In genomic region chr13:42826602-42827001, GRCm38 (mm10) we compare ENCODE assay signal across 9 mouse cellular contexts.
DNase-seq lines count a peak whose midpoint lies in the region; ATAC-seq and TF ChIP-seq lines count a peak whose summit lies in the region.
"Had no signal": no experiment of that assay in that cellular context is flagged by ENCODE, and none has a peak within 500 bp of the region (broad histone marks: within the 10 kb centered on the region; RNA-seq: fewer than 3 reads in every experiment).

No protein-coding gene starts in this region.

- peaks cover 4% of the 10 kb centered on the region; the same call in 1 of the 2 replicates for H3K4me1 ChIP-seq in kidney, adult 2 months (ENCODE audit: control insufficient read depth, insufficient read depth, low read length)
- H3K4me1 ChIP-seq in kidney, embryonic 15.5 days = peaks cover 27% of the 10 kb centered on the region
- no peaks in the 10 kb centered on the region for H3K4me1 ChIP-seq in G1E (ENCODE audit: insufficient read depth, low read depth, low read length)
- H3K4me1 ChIP-seq in lung, adult 2 months (ENCODE audit: control insufficient read depth, insufficient read depth, low read length) = no peaks in the 10 kb centered on the region
- peaks cover 20% of the 10 kb centered on the region for H3K4me1 ChIP-seq in forebrain, embryonic 13.5 days

- H3K36me3 ChIP-seq in kidney, adult 2 months (ENCODE audit: control insufficient read depth, insufficient read depth, low read length) = no peaks in the 10 kb centered on the region
- no peaks in the 10 kb centered on the region for H3K36me3 ChIP-seq in kidney, embryonic 15.5 days
- no peaks in the 10 kb centered on the region for H3K36me3 ChIP-seq in G1E (replicated peaks)
- H3K36me3 ChIP-seq in forebrain, embryonic 13.5 days (ENCODE audit: poor library complexity, severe bottlenecking) = no peaks in the 10 kb centered on the region
- H3K36me3 ChIP-seq: embryonic facial prominence, embryonic 13.5 days had no signal

- no peak overlapping the region for H3K27ac ChIP-seq in kidney, adult 2 months (ENCODE audit: insufficient read depth, low read depth, low read length)
- no peak overlapping the region for H3K27ac ChIP-seq in kidney, embryonic 15.5 days
- H3K27ac ChIP-seq in forebrain, embryonic 13.5 days = no peak overlapping the region
- H3K27ac ChIP-seq: embryonic facial prominence, embryonic 13.5 days had no signal

- 64% methylated on average over 8 of the region's 8 CpGs for WGBS in kidney, adult 2 months
- WGBS in kidney, embryonic 15.5 days = 64% methylated on average over 8 of the region's 8 CpGs
- WGBS in lung, adult 2 months = 56% methylated on average over 8 of the region's 8 CpGs
- 62% methylated on average over 8 of the region's 8 CpGs for WGBS in forebrain, embryonic 13.5 days

- H3K4me2 ChIP-seq in kidney, embryonic 15.5 days = no peak overlapping the region
- H3K4me2 ChIP-seq in forebrain, embryonic 13.5 days = no peak overlapping the region
- H3K4me2 ChIP-seq: embryonic facial prominence, embryonic 13.5 days had no signal

- DNase-seq in kidney, adult 2 months = peak; percentile 44
- DNase-seq in 416B (ENCODE audit: low read depth) (peak; percentile 29), G1E (ENCODE audit: low spot score) (no peak)
- peak; percentile 67 to 82 for DNase-seq in cerebellum, postnatal 25 days
- DNase-seq in lung, adult 2 months = peak; percentile 48
- DNase-seq in ovary, postnatal 14 days (ENCODE audit: low spot score) = no peak

- H3K4me3 ChIP-seq in kidney, adult 2 months (ENCODE audit: insufficient read depth, low read depth, low read length) = no peak overlapping the region
- no peak overlapping the region for H3K4me3 ChIP-seq in kidney, embryonic 15.5 days (replicated peaks)
- no peak overlapping the region for H3K4me3 ChIP-seq in G1E (ENCODE audit: low read depth, low read length)
- H3K4me3 ChIP-seq in lung, adult 2 months (replicated peaks; ENCODE audit: extremely low read depth, low read depth, low read length) = no peak overlapping the region
- H3K4me3 ChIP-seq in forebrain, embryonic 13.5 days = no peak overlapping the region
- H3K4me3 ChIP-seq: embryonic facial prominence, embryonic 13.5 days had no signal

- no peaks in the 10 kb centered on the region for H3K27me3 ChIP-seq in kidney, adult 2 months (replicated peaks; ENCODE audit: control insufficient read depth, insufficient read depth, low read length)
- no peaks in the 10 kb centered on the region for H3K27me3 ChIP-seq in kidney, embryonic 15.5 days
- no peaks in the 10 kb centered on the region for H3K27me3 ChIP-seq in G1E (ENCODE audit: insufficient read depth, low read length)
- H3K27me3 ChIP-seq in forebrain, embryonic 13.5 days = no peaks in the 10 kb centered on the region
- H3K27me3 ChIP-seq: embryonic facial prominence, embryonic 13.5 days had no signal

- TF ChIP-seq POLR2A in kidney, adult 2 months (IDR thresholded peaks at IDR 0.05; ENCODE audit: low read depth, low read length) = no peak
- no peak for TF ChIP-seq POLR2A in lung, adult 2 months (IDR thresholded peaks at IDR 0.05; ENCODE audit: borderline replicate concordance, extremely low read depth, low read depth, low read length)

- no peak for ATAC-seq in kidney, embryonic 15.5 days (replicated peaks; ENCODE audit: low FRiP score)
- no peak for ATAC-seq in G1E (ENCODE audit: extremely low read depth, insufficient number of reproducible peaks, low FRiP score, poor library complexity, severe bottlenecking)
- no peak for ATAC-seq in forebrain, embryonic 13.5 days

- H3K9ac ChIP-seq in kidney, embryonic 15.5 days = no peak overlapping the region
- no peak overlapping the region for H3K9ac ChIP-seq in forebrain, embryonic 13.5 days
- H3K9ac ChIP-seq: embryonic facial prominence, embryonic 13.5 days had no signal

- TF ChIP-seq CTCF in kidney, adult 2 months (conservative IDR thresholded peaks at IDR 0.05; ENCODE audit: insufficient read depth, insufficient read length, low read depth, low read length) = peak; percentile 55
- TF ChIP-seq CTCF in G1E (IDR thresholded peaks at IDR 0.05; ENCODE audit: low read depth, low read length) = peak; percentile 36; the same call in 1 of the 2 replicates
- TF ChIP-seq CTCF in lung, adult 2 months (IDR thresholded peaks at IDR 0.05; ENCODE audit: insufficient read depth, low read length) = peak; percentile 48

- no peaks in the 10 kb centered on the region for H3K9me3 ChIP-seq in kidney, embryonic 15.5 days (replicated peaks)
- H3K9me3 ChIP-seq in G1E (replicated peaks) = peaks cover 33% of the 10 kb centered on the region
- H3K9me3 ChIP-seq in forebrain, embryonic 13.5 days (replicated peaks) = no peaks in the 10 kb centered on the region
- H3K9me3 ChIP-seq: embryonic facial prominence, embryonic 13.5 days had no signal

Comparison
In these comparisons a context has a peak if more than half of its experiments do, and no peak if none do; other contexts are left out.
1. DNase-seq: peak in kidney, adult 2 months (single experiment), 416B (single experiment), cerebellum, postnatal 25 days (2 of 2) and lung, adult 2 months (single experiment); none in G1E (single experiment) and ovary, postnatal 14 days (single experiment).
2. Peak in every context shown above with its lines, with median percentiles within 50 percentile points of each other: CTCF ChIP-seq.